Mouse (Mus musculus) kidney, postnatal 25 days (tissue): ENCODE data around the gene Cblc.

ENCODE experiments used
- DNase-seq, 2 experiments: peaks; one replicate each; pipeline ENCODE4 v3.0.0; 2021; ENCODE audit warnings: mixed read lengths in 2 of 2

Cblc gene

GRCm38 (mm10) chr7:19796697-19797588, at the start of gene Cblc:
Gene Cblc, minus strand, starts transcription at chr7:19796809.
- DNase-seq = peak; percentile 89 to 94

GRCm38 (mm10) chr7:19844521-19845171, 48.0 kb upstream of the Cblc start:
- no peak for DNase-seq

GRCm38 (mm10) chr7:19843561-19843960, 47.0 kb upstream of the Cblc start:
- DNase-seq = peak; percentile 83 to 84

GRCm38 (mm10) chr7:19842885-19843504, 46.4 kb upstream of the Cblc start:
- DNase-seq = peak; percentile 82 to 93

- DNase-seq = peak; percentile 44 to 80
Observed at GRCm38 (mm10) chr7:19841686-19842413, 45.2 kb upstream of the Cblc start.

GRCm38 (mm10) chr7:19840936-19841335, 44.3 kb upstream of the Cblc start:
- no peak for DNase-seq

GRCm38 (mm10) chr7:19840371-19840770, 43.8 kb upstream of the Cblc start:
- DNase-seq = no peak

- no peak for DNase-seq
Observed at GRCm38 (mm10) chr7:19836843-19837242, 40.2 kb upstream of the Cblc start.

GRCm38 (mm10) chr7:19834055-19834454, 37.4 kb upstream of the Cblc start:
- no peak for DNase-seq

GRCm38 (mm10) chr7:19831837-19832236, 35.2 kb upstream of the Cblc start:
- DNase-seq = no peak

- DNase-seq = peak; percentile 94 to 98
Observed at GRCm38 (mm10) chr7:19830682-19831156, 34.1 kb upstream of the Cblc start.

- no peak for DNase-seq
Observed at GRCm38 (mm10) chr7:19829694-19830093, 33.1 kb upstream of the Cblc start.

- DNase-seq = no peak
Observed at GRCm38 (mm10) chr7:19826756-19827155, 30.1 kb upstream of the Cblc start.

GRCm38 (mm10) chr7:19824182-19824973, 27.8 kb upstream of the Cblc start:
- peak; percentile 96 to 97 for DNase-seq

- no peak for DNase-seq
Observed at GRCm38 (mm10) chr7:19823256-19824181, 26.9 kb upstream of the Cblc start.

GRCm38 (mm10) chr7:19822604-19823058, 26.0 kb upstream of the Cblc start, which contains the start of gene Bcl3:
Gene Bcl3, minus strand, starts transcription at chr7:19822770.
- DNase-seq = peak; percentile 69 to 88

- DNase-seq = no peak
Observed at GRCm38 (mm10) chr7:19822193-19822592, 25.6 kb upstream of the Cblc start.

- no peak for DNase-seq
Observed at GRCm38 (mm10) chr7:19821633-19822032, 25.0 kb upstream of the Cblc start.

GRCm38 (mm10) chr7:19820347-19821048, 23.9 kb upstream of the Cblc start:
- no peak for DNase-seq

- DNase-seq = no peak
Observed at GRCm38 (mm10) chr7:19818875-19819274, 22.3 kb upstream of the Cblc start.
